Mouse (Mus musculus) midbrain, embryonic 14.5 days (tissue): ENCODE data around the gene Saa2. TPM values are rescaled to one million over a fixed set of nuclear protein-coding genes. Genes with fewer than 3 reads are reported as not detected.

Source experiments
- ATAC-seq: fragments of 200-750 bp; cut with Nextera tagmentation; 2 replicates; pipeline ENCODE4 v1.8.0; 2017; ENCODE audit warnings: moderate number of reproducible peaks, moderate library complexity; ENCODE audit not compliant: low FRiP score, low TSS enrichment
- DNase-seq: peaks from one replicate; pipeline ENCODE4 v3.0.0-alpha.2; 2015
- H3K27ac ChIP-seq: fragments of 300-500 bp; sonication (generic); replicated peaks from 2 replicates; pipeline ENCODE4 v1.5.1; 2014; ENCODE audit warnings: mild to moderate bottlenecking, low read depth, low read length, moderate library complexity
- H3K27me3 ChIP-seq: fragments of 300-500 bp; sonication (generic); 2 replicates; pipeline ENCODE4 v1.6.1; 2014; ENCODE audit warnings: low read length, control low read depth, mixed read lengths; ENCODE audit not compliant: control insufficient read depth, insufficient read depth
- H3K36me3 ChIP-seq: fragments of 300-500 bp; sonication (generic); 2 replicates; pipeline ENCODE4 v1.6.1; 2014; ENCODE audit warnings: low read length, control low read depth; ENCODE audit not compliant: control insufficient read depth, insufficient read depth
- H3K4me1 ChIP-seq: fragments of 300-500 bp; sonication (generic); 2 replicates; pipeline ENCODE4 v1.6.1; 2014; ENCODE audit warnings: mild to moderate bottlenecking, antibody characterized with exemption, low read length, control low read depth; ENCODE audit not compliant: control insufficient read depth, insufficient read depth
- H3K4me2 ChIP-seq: fragments of 300-500 bp; sonication (generic); 2 replicates; pipeline ENCODE4 v1.6.1; 2014; ENCODE audit warnings: mild to moderate bottlenecking, low read length, moderate library complexity
- H3K4me3 ChIP-seq: fragments of 300-500 bp; sonication (generic); replicated peaks from 2 replicates; pipeline ENCODE4 v1.5.1; 2014; ENCODE audit warnings: low read depth, low read length
- H3K9ac ChIP-seq: fragments of 300-500 bp; sonication (generic); replicated peaks from 2 replicates; pipeline ENCODE4 v1.6.1; 2014; ENCODE audit warnings: mild to moderate bottlenecking, low read length, moderate library complexity
- H3K9me3 ChIP-seq: fragments of 300-500 bp; sonication (generic); 2 replicates; pipeline ENCODE4 v1.6.1; 2016; ENCODE audit warnings: low read length, control low read depth, mixed read lengths; ENCODE audit not compliant: control insufficient read depth
- WGBS: fragments of 180-500 bp; shearing (Covaris S2); extraction: QIAGEN DNeasy Blood & Tissue Kit; methylation state at CpG from one replicate; pipeline ENCODE4 v1.1.7; 2014; 5-methylcytosine and 5-hydroxymethylcytosine counted together
- polyA plus RNA-seq: library from polyadenylated mRNA; unstranded; fragments of >200 nt; fragmentation: Nextera tagmentation; extraction: Ambion mirVana; gene quantifications from 2 replicates; pipeline ENCODE4 v1.2.1, GENCODE M21; 2014

The Saa2 gene
- polyA plus RNA-seq, 1 experiment from 2014 or later: not detected

DNA sequence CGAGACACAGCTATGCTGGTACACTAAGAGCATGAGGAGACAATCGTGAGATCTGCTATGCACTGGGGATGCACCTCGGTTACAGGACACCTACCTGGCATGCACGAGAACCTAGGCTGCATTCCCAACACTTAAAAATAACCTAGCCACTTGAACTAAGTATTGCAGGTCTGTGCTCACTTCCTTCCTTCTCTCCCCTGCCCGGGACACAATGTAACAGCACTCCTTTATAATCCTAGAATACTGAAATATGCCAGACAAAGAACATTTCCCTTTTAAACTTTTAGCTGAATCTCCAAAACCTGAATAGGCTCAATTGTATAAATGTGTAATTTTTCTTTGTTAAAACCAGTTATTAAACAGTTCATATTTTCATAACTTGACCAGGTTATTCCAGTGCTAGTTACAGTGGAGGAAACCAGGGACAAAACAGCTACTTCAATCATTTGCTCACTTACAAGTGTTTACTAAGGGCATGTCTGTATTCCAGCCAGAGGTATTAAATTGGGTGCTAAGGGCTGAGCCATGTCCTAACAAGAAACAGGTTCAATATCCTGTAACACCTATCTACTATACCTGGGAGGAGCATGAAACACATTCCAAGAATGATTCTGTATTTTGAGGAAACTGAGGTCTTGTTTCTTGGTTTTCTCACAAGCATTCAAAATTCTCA, 37.7 kb downstream of the Saa2 start:
- no peak for DNase-seq
- no peaks in the 10 kb centered on the region for H3K9me3 ChIP-seq
- peaks cover 61% of the 10 kb centered on the region for H3K36me3 ChIP-seq

DNA sequence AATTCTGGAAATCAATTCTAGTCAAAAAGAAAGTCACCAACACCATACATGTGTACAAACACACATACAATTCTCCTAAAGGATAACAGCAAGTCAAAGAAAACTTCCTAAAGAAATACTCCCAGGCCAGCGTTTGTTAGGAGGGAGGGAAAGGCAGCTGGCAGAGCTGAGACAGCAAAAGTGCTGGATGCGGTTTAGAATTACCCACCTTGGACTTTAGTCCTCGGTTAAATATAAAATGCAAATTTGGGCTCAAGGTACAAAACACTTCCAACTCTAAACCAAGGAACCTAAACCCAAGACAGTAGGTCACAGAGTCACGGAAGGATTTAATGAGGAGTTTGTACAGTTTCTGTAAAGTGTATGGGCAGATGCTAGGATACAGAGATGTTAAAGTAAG, 42.3 kb downstream of the Saa2 start:
- ATAC-seq (no peak), DNase-seq (no peak)
- Histone ChIP-seq H3K9me3 (no peaks in the 10 kb centered on the region), H3K36me3 (peaks cover 23% of the 10 kb centered on the region), H3K4me1 (peaks cover 22% of the 10 kb centered on the region), H3K4me3 (no peak overlapping the region), H3K4me2 (no peak overlapping the region), H3K27ac (no peak overlapping the region), H3K9ac (no peak overlapping the region; the same call in 1 of the 2 replicates), H3K27me3 (no peaks in the 10 kb centered on the region)
- 89% methylated on average over 4 of the region's 4 CpGs for whole genome bisulfite sequencing

More for the DNA sequence above, 37.7 kb downstream of the Saa2 start:
- Histone ChIP-seq H3K4me2 (no peak overlapping the region), H3K4me1 (peaks cover 6% of the 10 kb centered on the region), H3K9ac (no peak overlapping the region), H3K4me3 (no peak overlapping the region), H3K27me3 (no peaks in the 10 kb centered on the region), H3K27ac (no peak overlapping the region)
- ATAC-seq: no peak
- WGBS: 90% methylated on average over 5 of the region's 5 CpGs

DNA sequence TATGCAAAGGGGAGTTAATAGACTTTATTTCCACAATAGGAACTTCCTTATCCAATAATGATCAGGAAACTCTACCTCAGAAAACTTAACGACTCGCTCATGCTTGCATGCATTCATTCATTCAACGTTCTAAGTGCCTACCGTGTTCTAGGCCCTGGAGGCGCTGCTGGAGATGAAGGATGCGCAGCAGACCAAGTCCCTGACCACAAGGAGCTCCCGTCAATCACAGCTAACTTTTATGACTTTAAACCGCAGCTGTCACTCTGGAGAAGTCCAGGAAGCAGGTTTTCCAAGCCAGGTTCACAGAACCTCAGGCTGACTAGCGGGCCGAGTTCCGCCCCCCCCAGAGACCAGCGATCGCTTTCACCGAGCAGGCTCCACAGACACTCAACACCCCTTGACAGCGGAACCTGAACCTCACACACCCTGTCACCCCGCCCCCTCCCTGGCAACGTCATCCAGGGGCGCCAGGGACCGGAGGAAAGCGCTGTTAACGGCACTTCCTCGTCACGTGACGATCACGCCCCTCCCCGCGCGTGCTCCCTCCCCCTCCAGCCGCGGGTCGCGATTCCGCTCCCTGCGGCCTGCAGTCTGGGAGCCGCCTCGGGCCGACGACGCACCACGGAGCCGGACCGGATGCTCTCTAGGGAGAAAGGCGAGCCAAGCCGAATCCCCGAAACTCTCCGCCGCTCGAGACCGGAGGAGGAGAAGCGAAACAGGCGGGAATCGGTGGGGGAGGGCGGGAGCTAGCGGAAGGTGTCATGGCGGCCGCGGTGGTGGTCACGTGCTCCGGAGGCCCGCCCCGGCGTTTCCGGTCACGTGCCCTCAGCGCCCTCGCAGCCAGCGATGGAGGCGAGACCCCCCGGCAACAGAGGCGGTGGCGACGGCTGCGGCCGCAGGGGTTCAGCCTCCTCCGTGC, 44.0 kb downstream of the Saa2 start, which contains the start of the genes Hps5 and Gtf2h1:
TSS of gene Hps5 (minus strand) at position 778 of the 919 bp plus-strand sequence.
TSS of gene Gtf2h1 (plus strand) at position 817 of the 919 bp plus-strand sequence.
- H3K4me3 ChIP-seq: peak within 1 kb of the TSS; percentile 96
- WGBS: 1% methylated on average over 75 of the region's 75 CpGs
- H3K27ac ChIP-seq: peak within 1 kb of the TSS; percentile 91
- no peaks in the 10 kb centered on the region for H3K9me3 ChIP-seq
- H3K4me2 ChIP-seq: peak within 1 kb of the TSS; percentile 93
- DNase-seq: peak; percentile 98
- peak; percentile 98 for ATAC-seq
- peaks cover 22% of the 10 kb centered on the region for H3K4me1 ChIP-seq
- H3K9ac ChIP-seq: peak within 1 kb of the TSS; percentile 88
- H3K36me3 ChIP-seq: peaks cover 16% of the 10 kb centered on the region; the same call in 1 of the 2 replicates
- H3K27me3 ChIP-seq: no peaks in the 10 kb centered on the region

DNA sequence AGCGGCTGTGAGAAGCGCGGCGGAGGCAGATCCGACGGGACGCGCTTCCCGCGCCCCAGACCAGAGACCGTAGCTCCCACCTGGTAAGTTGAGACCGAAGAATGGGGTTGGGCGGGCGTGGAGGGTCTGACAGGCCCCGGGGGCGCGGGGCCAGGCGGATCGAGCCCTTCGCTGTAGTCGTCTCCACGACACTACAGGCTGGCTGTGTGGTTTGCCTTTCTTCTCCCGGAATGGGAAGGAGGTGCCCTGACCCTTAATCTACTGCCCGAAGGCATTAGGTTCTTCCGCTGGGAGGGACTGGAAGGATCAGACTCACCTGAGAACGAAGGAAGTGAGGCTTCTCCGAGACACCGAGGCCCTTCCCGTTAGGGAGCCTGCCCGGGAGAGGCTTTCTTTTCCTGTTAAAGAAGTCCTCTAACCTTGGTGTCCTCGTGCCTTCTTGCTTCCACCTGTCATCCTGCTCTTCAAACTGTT, 44.7 kb downstream of the Saa2 start:
- ATAC-seq (no peak; the same call in 1 of the 2 replicates), DNase-seq (no peak)
- peak overlapping the region; percentile 88 for H3K9ac ChIP-seq
- peak overlapping the region; percentile 93 for H3K4me2 ChIP-seq
- peaks cover 17% of the 10 kb centered on the region for H3K36me3 ChIP-seq
- no peaks in the 10 kb centered on the region for H3K27me3 ChIP-seq
- no peaks in the 10 kb centered on the region for H3K9me3 ChIP-seq
- peak overlapping the region; percentile 91 for H3K27ac ChIP-seq
- peak overlapping the region; percentile 96 for H3K4me3 ChIP-seq
- under 1% methylated on average over 31 of the region's 31 CpGs for WGBS
- H3K4me1 ChIP-seq: peaks cover 22% of the 10 kb centered on the region

GRCm38 (mm10) chr7:46796779-46797178, 45.2 kb downstream of the Saa2 start:
- Histone ChIP-seq H3K4me3 (peak overlapping the region; percentile 96), H3K27me3 (no peaks in the 10 kb centered on the region), H3K4me2 (peak overlapping the region; percentile 93), H3K9ac (peak overlapping the region; percentile 88), H3K27ac (no peak overlapping the region), H3K36me3 (peaks cover 22% of the 10 kb centered on the region), H3K4me1 (peaks cover 22% of the 10 kb centered on the region), H3K9me3 (no peaks in the 10 kb centered on the region)
- ATAC-seq (no peak), DNase-seq (no peak)
- 63% methylated on average over 6 of the region's 6 CpGs for WGBS

Other genes with a start within 250 kb of the Saa2 start
- gene Sergef, start 112.0 kb upstream of the Saa2 start, polyA plus RNA-seq: 31.1 and 36.5 TPM in 2 replicates
- gene Tph1, start 79.3 kb upstream of the Saa2 start, polyA plus RNA-seq: 0.28 and 0.32 TPM in 2 replicates
- 13.4 and 19.5 TPM in 2 replicates for gene Saal1, start 41.1 kb upstream of the Saa2 start, polyA plus RNA-seq
- not detected in 2 replicates for gene Saa3, start 36.1 kb upstream of the Saa2 start, polyA plus RNA-seq
- not detected in 2 replicates for gene Saa4, start 19.2 kb upstream of the Saa2 start, polyA plus RNA-seq
- not detected in 2 replicates for gene Saa1, start 8.8 kb upstream of the Saa2 start, polyA plus RNA-seq
- gene Hps5, start 44.3 kb downstream of the Saa2 start, polyA plus RNA-seq: 11.3 and 13.8 TPM in 2 replicates
- 38.1 and 47.2 TPM in 2 replicates for gene Gtf2h1, start 44.3 kb downstream of the Saa2 start, polyA plus RNA-seq
- 423 and 442 TPM in 2 replicates for gene Ldha, start 89.7 kb downstream of the Saa2 start, polyA plus RNA-seq
- gene Ldhc, start 109.4 kb downstream of the Saa2 start, polyA plus RNA-seq: 0.20 and 0.50 TPM in 2 replicates
- 417 and 445 TPM in 2 replicates for gene Tsg101, start 168.2 kb downstream of the Saa2 start, polyA plus RNA-seq
- gene Uevld, start 206.7 kb downstream of the Saa2 start, polyA plus RNA-seq: 3.9 and 7.1 TPM in 2 replicates
- not detected in 2 replicates for gene Gm9999, start 231.8 kb downstream of the Saa2 start, polyA plus RNA-seq